Mouse (Mus musculus): ENCODE measurements around the gene Sh2d6.
"Not testable (repeated sequence)": the region's sequence is repeated elsewhere in the genome, so short reads cannot be mapped to it uniquely, and the experiment has no call there.

- TF ChIP-seq GATA1, TAL1 (IDR thresholded peaks at IDR 0.05; ENCODE audit: low read length): not testable (repeated sequence)
Observed at GRCm38 (mm10) chr6:72533555-72533954, 12.0 kb upstream of the Sh2d6 start.

Data from erythroblast, embryonic 14.5 days (primary cell).